Mouse (Mus musculus): ENCODE measurements around the gene Fdx1.
A peak's percentile ranks its signal among the peaks of the same experiment; 100 is the strongest.

Fdx1 gene

GRCm38 (mm10) chr9:51961190-51961909, 2.0 kb downstream of the Fdx1 start:
- no peak for DNase-seq

GRCm38 (mm10) chr9:51960331-51960730, 3.0 kb downstream of the Fdx1 start:
- no peak for DNase-seq

- no peak for DNase-seq
These were observed 4.4 kb downstream of the Fdx1 start for GRCm38 (mm10) chr9:51958981-51959380.

- no peak for DNase-seq
These were observed 6.3 kb downstream of the Fdx1 start for GRCm38 (mm10) chr9:51957025-51957424.

GRCm38 (mm10) chr9:51956484-51956883, 6.9 kb downstream of the Fdx1 start:
- DNase-seq: no peak

- no peak for DNase-seq
These were observed 12.0 kb downstream of the Fdx1 start for GRCm38 (mm10) chr9:51951337-51951736.

- no peak for DNase-seq
These were observed 12.7 kb downstream of the Fdx1 start for GRCm38 (mm10) chr9:51950667-51951066.

- no peak for DNase-seq
These were observed 13.1 kb downstream of the Fdx1 start for GRCm38 (mm10) chr9:51950225-51950624.

- no peak for DNase-seq
These were observed 19.4 kb downstream of the Fdx1 start for GRCm38 (mm10) chr9:51943934-51944333.

GRCm38 (mm10) chr9:51934641-51935040, 28.7 kb downstream of the Fdx1 start:
- no peak for DNase-seq

GRCm38 (mm10) chr9:51931997-51932396, 31.4 kb downstream of the Fdx1 start:
- DNase-seq: no peak

- no peak for DNase-seq
These were observed 32.2 kb downstream of the Fdx1 start for GRCm38 (mm10) chr9:51931054-51931690.

GRCm38 (mm10) chr9:51929972-51930371, 33.4 kb downstream of the Fdx1 start:
- no peak for DNase-seq

GRCm38 (mm10) chr9:51928659-51929058, 34.7 kb downstream of the Fdx1 start:
- DNase-seq: no peak

- DNase-seq: no peak
These were observed 35.2 kb downstream of the Fdx1 start for GRCm38 (mm10) chr9:51928116-51928515.

- DNase-seq: no peak
These were observed 35.7 kb downstream of the Fdx1 start for GRCm38 (mm10) chr9:51927680-51928079.

- no peak for DNase-seq
These were observed 36.7 kb downstream of the Fdx1 start for GRCm38 (mm10) chr9:51926629-51927028.

- DNase-seq: no peak
These were observed 38.7 kb downstream of the Fdx1 start for GRCm38 (mm10) chr9:51924551-51925081.

- no peak for DNase-seq
These were observed 40.6 kb downstream of the Fdx1 start for GRCm38 (mm10) chr9:51922756-51923155.

- no peak for DNase-seq
These were observed 47.8 kb downstream of the Fdx1 start for GRCm38 (mm10) chr9:51915580-51915979.

GRCm38 (mm10) chr9:51914481-51915120, 48.8 kb downstream of the Fdx1 start:
- no peak for DNase-seq

- peak; percentile 66 for DNase-seq
These were observed 54.5 kb downstream of the Fdx1 start for GRCm38 (mm10) chr9:51908838-51909237.

- DNase-seq: no peak
These were observed 55.1 kb downstream of the Fdx1 start for GRCm38 (mm10) chr9:51908255-51908654.

- no peak for DNase-seq
These were observed 56.4 kb downstream of the Fdx1 start for GRCm38 (mm10) chr9:51906938-51907337.
